Mouse (Mus musculus) stomach, embryonic 16.5 days (tissue): ENCODE data around the gene Crybg1. TPM values are rescaled to one million over a fixed set of nuclear protein-coding genes. Genes with fewer than 3 reads are reported as not detected.

ENCODE experiments used
- ATAC-seq: fragments of 200-750 bp; cut with Nextera tagmentation; 2 replicates; pipeline ENCODE4 v1.8.0; 2017; ENCODE audit warnings: moderate number of reproducible peaks, moderate TSS enrichment; ENCODE audit not compliant: insufficient read depth, low FRiP score
- H3K27ac ChIP-seq: fragments of 300-500 bp; sonication (generic); 2 replicates; pipeline ENCODE4 v1.5.1; 2014; ENCODE audit warnings: low read length
- H3K27me3 ChIP-seq: fragments of 300-500 bp; sonication (generic); 2 replicates; pipeline ENCODE4 v1.6.1; 2014; ENCODE audit warnings: low read length, control low read depth, mixed read lengths; ENCODE audit not compliant: control insufficient read depth, insufficient read depth
- H3K36me3 ChIP-seq: fragments of 300-500 bp; sonication (generic); 2 replicates; pipeline ENCODE4 v1.6.1; 2014; ENCODE audit warnings: low read length; ENCODE audit not compliant: control insufficient read depth, insufficient read depth
- H3K4me1 ChIP-seq: fragments of 300-500 bp; sonication (generic); 2 replicates; pipeline ENCODE4 v1.6.1; 2014; ENCODE audit warnings: low read length, control low read depth, mixed read lengths; ENCODE audit not compliant: control insufficient read depth, insufficient read depth
- H3K4me2 ChIP-seq: fragments of 300-500 bp; sonication (generic); 2 replicates; pipeline ENCODE4 v1.6.1; 2014; ENCODE audit warnings: low read depth, low read length, mixed read lengths
- H3K4me3 ChIP-seq: fragments of 300-500 bp; sonication (generic); replicated peaks from 2 replicates; pipeline ENCODE4 v1.5.1; 2014; ENCODE audit warnings: mild to moderate bottlenecking, low read length
- H3K9ac ChIP-seq: fragments of 300-500 bp; sonication (generic); 2 replicates; pipeline ENCODE4 v1.6.1; 2014; ENCODE audit warnings: low read length
- H3K9me3 ChIP-seq: fragments of 300-500 bp; sonication (generic); replicated peaks from 2 replicates; pipeline ENCODE4 v1.6.1; 2016; ENCODE audit warnings: low read length, control low read depth; ENCODE audit not compliant: control insufficient read depth
- WGBS: fragments of 180-500 bp; shearing (Covaris S2); extraction: QIAGEN DNeasy Blood & Tissue Kit; methylation state at CpG from one replicate; pipeline ENCODE4 v1.1.7; 2014; 5-methylcytosine and 5-hydroxymethylcytosine counted together
- polyA plus RNA-seq: library from polyadenylated mRNA; unstranded; fragments of >200 nt; fragmentation: Nextera tagmentation; extraction: Ambion mirVana; gene quantifications from 2 replicates; pipeline ENCODE4 v1.2.1, GENCODE M21; 2015

The Crybg1 gene
- polyA plus RNA-seq, 1 experiment from 2014 or later: 2.9 TPM

GRCm38 (mm10) chr10:44005677-44006641 is 142.7 kb downstream of the Crybg1 start:
- H3K4me2 ChIP-seq: peak overlapping the region; percentile 88
- WGBS: 3% methylated on average over 40 of the region's 40 CpGs
- H3K9ac ChIP-seq: peak overlapping the region; percentile 65
- no peaks in the 10 kb centered on the region for H3K9me3 ChIP-seq
- peaks cover 20% of the 10 kb centered on the region for H3K4me1 ChIP-seq
- peak overlapping the region; percentile 47 for H3K4me3 ChIP-seq
- H3K27me3 ChIP-seq: peaks cover 31% of the 10 kb centered on the region
- H3K36me3 ChIP-seq: no peaks in the 10 kb centered on the region
- ATAC-seq: peak; percentile 63
- peak overlapping the region; percentile 71 for H3K27ac ChIP-seq

GRCm38 (mm10) chr10:44004221-44004751 is 144.4 kb downstream of the Crybg1 start:
- Histone ChIP-seq H3K27ac (no peak overlapping the region), H3K4me2 (peak overlapping the region; percentile 66), H3K4me1 (peaks cover 20% of the 10 kb centered on the region), H3K9me3 (no peaks in the 10 kb centered on the region), H3K27me3 (peaks cover 31% of the 10 kb centered on the region), H3K36me3 (no peaks in the 10 kb centered on the region), H3K4me3 (peak overlapping the region; percentile 72), H3K9ac (peak overlapping the region; percentile 69)
- WGBS: 3% methylated on average over 33 of the region's 33 CpGs
- no peak for ATAC-seq

- H3K4me3 ChIP-seq: peak overlapping the region; percentile 72
- ATAC-seq: peak; percentile 14; the same call in 1 of the 2 replicates
- H3K4me1 ChIP-seq: peaks cover 20% of the 10 kb centered on the region
- peak overlapping the region; percentile 66 for H3K4me2 ChIP-seq
- H3K27ac ChIP-seq: no peak overlapping the region
- under 1% methylated on average over 68 of the region's 68 CpGs for WGBS
- no peaks in the 10 kb centered on the region for H3K36me3 ChIP-seq
- peaks cover 31% of the 10 kb centered on the region for H3K27me3 ChIP-seq
- peak overlapping the region; percentile 69 for H3K9ac ChIP-seq
- no peaks in the 10 kb centered on the region for H3K9me3 ChIP-seq
Measured at GRCm38 (mm10) chr10:44003551-44004151, 145.0 kb downstream of the Crybg1 start.

DNA sequence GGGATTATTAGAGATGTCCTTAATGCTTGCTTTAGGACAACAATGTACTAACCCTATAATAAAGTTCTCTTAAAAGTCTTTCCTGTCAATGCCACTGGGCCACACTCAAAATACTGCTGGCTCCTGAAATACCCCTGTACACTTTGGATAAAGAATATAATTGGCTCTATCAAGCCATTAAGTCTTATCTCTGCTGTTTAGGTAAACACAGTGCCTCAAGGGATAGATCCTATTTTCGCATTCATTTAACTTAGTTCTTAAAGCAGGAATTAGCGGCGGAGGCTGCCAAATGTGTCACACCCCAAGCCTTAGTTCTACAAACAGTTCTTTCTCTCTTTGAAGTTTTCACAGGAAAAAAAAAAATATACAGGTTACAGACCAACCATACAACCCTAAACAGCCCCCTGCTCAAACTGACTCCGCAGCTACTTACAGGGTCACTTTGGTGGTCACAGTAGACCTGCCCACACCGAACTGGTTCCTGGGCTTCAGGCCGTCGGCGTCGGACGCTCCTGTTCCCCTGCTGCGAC is 145.6 kb downstream of the Crybg1 start:
- 7% methylated on average over 11 of the region's 11 CpGs for WGBS
- no peak for ATAC-seq

DNA sequence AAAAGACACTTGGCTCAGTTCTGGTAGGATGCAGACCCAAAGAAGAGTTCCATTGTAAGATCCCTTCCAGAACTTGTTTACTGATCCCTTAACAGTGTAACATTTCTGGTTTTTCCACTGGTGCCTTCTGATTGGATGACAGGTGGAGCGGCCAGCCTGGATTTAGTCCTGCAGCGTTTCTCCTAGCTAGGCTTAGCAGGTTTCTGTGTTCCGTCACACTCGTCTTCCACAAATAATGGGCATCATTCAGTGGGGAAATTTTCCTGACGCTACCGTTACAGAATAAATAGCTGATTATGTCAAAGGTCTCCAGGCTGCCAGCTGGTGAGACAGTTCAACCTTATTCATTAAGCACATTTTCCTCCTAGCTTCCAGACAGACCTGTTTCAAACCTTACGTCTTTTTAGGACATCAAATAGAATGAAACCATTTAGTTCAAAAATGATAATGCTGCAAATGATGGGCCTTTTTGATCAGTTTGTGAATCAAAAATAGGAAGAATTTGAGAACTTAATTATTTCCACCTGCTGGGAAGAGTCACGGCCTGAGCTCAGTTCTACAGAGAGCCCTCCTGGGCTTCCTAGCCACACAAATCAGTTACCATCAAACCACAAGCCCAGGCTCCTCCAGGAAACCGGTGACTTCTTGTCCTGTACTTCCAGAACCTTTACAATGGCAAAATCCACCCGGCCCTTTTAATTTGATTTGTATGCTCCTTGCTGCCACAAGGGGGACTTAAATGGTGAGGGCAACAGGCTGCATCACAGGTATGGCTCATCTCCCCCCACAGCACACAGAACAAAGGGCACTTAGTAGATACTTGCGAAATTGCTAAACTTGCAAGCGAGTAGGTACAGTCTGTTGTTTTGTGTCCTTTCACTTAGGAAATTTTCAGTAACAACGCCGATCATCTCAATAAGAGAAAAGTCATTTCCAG is 146.4 kb downstream of the Crybg1 start:
- ATAC-seq: no peak
- Histone ChIP-seq H3K4me1 (peaks cover 20% of the 10 kb centered on the region), H3K9ac (no peak overlapping the region), H3K27ac (no peak overlapping the region), H3K36me3 (no peaks in the 10 kb centered on the region), H3K27me3 (peaks cover 31% of the 10 kb centered on the region), H3K4me2 (peak overlapping the region; percentile 66), H3K9me3 (no peaks in the 10 kb centered on the region), H3K4me3 (no peak overlapping the region)
- WGBS: 34% methylated on average over 14 of the region's 14 CpGs

More for the DNA sequence above, 145.6 kb downstream of the Crybg1 start:
- Histone ChIP-seq H3K4me2 (peak overlapping the region; percentile 66), H3K9ac (peak overlapping the region; percentile 69), H3K9me3 (no peaks in the 10 kb centered on the region), H3K36me3 (no peaks in the 10 kb centered on the region), H3K4me1 (peaks cover 20% of the 10 kb centered on the region), H3K27ac (no peak overlapping the region), H3K4me3 (peak overlapping the region; percentile 72), H3K27me3 (peaks cover 31% of the 10 kb centered on the region)

GRCm38 (mm10) chr10:44000156-44000865 is 148.3 kb downstream of the Crybg1 start:
- Histone ChIP-seq H3K9me3 (no peaks in the 10 kb centered on the region), H3K36me3 (no peaks in the 10 kb centered on the region), H3K27ac (no peak overlapping the region), H3K9ac (no peak overlapping the region), H3K4me1 (peaks cover 10% of the 10 kb centered on the region), H3K4me3 (no peak overlapping the region), H3K27me3 (peaks cover 28% of the 10 kb centered on the region), H3K4me2 (no peak overlapping the region)
- no peak for ATAC-seq
- WGBS: 34% methylated on average over 2 of the region's 2 CpGs

DNA sequence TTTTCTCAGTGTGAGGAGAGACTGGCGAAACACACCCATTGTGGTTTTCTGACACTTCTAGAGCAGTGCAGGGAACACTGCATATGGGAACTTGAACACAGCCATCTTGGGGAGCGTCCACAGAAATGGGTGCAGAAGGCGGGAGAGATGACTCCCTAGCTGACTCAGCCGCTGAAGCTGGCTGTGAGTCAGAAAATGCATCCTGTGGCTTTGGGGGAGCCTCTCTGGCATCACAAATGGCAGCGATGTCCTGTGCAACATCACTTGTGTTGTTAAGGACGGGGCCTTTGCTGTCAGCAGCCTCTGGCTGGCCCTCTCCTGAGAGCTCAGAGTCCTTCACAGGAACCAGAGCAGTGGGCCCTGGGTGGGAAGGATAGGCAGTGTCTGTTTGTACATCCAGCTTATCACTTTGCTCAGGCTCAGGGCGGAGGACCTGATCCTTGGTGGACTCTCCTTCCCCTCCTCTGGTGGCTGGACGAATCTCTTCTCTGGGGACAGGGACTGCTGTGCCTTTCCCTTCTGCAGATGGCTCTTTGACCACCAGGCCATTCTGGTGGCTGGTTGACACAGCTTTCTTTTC is 150.1 kb downstream of the Crybg1 start:
- H3K4me2 ChIP-seq: no peak overlapping the region

More for the DNA sequence above, 150.1 kb downstream of the Crybg1 start:
- no peak overlapping the region for H3K4me3 ChIP-seq
- whole genome bisulfite sequencing: 84% methylated on average over 8 of the region's 8 CpGs
- H3K27ac ChIP-seq: no peak overlapping the region
- 0 out of 2 replicates have a peak, but pooled peaks cover 3% of the 10 kb centered on the region for H3K4me1 ChIP-seq
- H3K9me3 ChIP-seq: no peaks in the 10 kb centered on the region
- no peaks in the 10 kb centered on the region for H3K36me3 ChIP-seq
- H3K27me3 ChIP-seq: peaks cover 13% of the 10 kb centered on the region; the same call in 1 of the 2 replicates
- no peak overlapping the region for H3K9ac ChIP-seq
- ATAC-seq: no peak
